ENCODE assay signal across 19 mouse cellular contexts in genomic region chr13:45680651-45681050, GRCm38 (mm10).
DNase-seq lines count a peak whose midpoint lies in the region; ATAC-seq and TF ChIP-seq lines count a peak whose summit lies in the region.
"Had no signal": no experiment of that assay in that cellular context is flagged by ENCODE, and none has a peak within 500 bp of the region (broad histone marks: within the 10 kb centered on the region; RNA-seq: fewer than 3 reads in every experiment).

No protein-coding gene starts in this region.

- no peaks in the 10 kb centered on the region for H3K36me3 ChIP-seq in heart, embryonic 10.5 days
- H3K36me3 ChIP-seq in heart, embryonic 16.5 days (ENCODE audit: control insufficient read depth, insufficient read depth), result no peaks in the 10 kb centered on the region
- H3K36me3 ChIP-seq: embryonic facial prominence, embryonic 13.5 days; lung, embryonic 15.5 days had no signal

- H3K27ac ChIP-seq in heart, embryonic 10.5 days, result no peak overlapping the region
- H3K27ac ChIP-seq in heart, embryonic 16.5 days (ENCODE audit: low read length), result peak overlapping the region; percentile 55
- H3K27ac ChIP-seq: embryonic facial prominence, embryonic 13.5 days; hindbrain, postnatal 0 days; lung, embryonic 15.5 days; stomach, postnatal 0 days had no signal

- H3K4me1 ChIP-seq in heart, embryonic 10.5 days, result peaks cover 33% of the 10 kb centered on the region
- peaks cover 14% of the 10 kb centered on the region for H3K4me1 ChIP-seq in lung, adult 2 months (ENCODE audit: control insufficient read depth, insufficient read depth, low read length)
- H3K4me1 ChIP-seq in heart, embryonic 16.5 days (ENCODE audit: control insufficient read depth, insufficient read depth, low read length), result peaks cover 23% of the 10 kb centered on the region
- H3K4me1 ChIP-seq: embryonic facial prominence, embryonic 13.5 days had no signal

- no peaks in the 10 kb centered on the region for H3K27me3 ChIP-seq in heart, embryonic 10.5 days (ENCODE audit: insufficient read depth, poor library complexity, severe bottlenecking)
- no peaks in the 10 kb centered on the region for H3K27me3 ChIP-seq in heart, embryonic 16.5 days (ENCODE audit: control insufficient read depth, insufficient read depth, low read length)
- H3K27me3 ChIP-seq: embryonic facial prominence, embryonic 13.5 days; lung, embryonic 15.5 days had no signal

- H3K4me3 ChIP-seq in heart, embryonic 10.5 days, result no peak overlapping the region
- no peak overlapping the region for H3K4me3 ChIP-seq in lung, adult 2 months (replicated peaks; ENCODE audit: extremely low read depth, low read depth, low read length)
- H3K4me3 ChIP-seq in heart, embryonic 16.5 days (ENCODE audit: low read length), result no peak overlapping the region
- H3K4me3 ChIP-seq: embryonic facial prominence, embryonic 13.5 days; lung, embryonic 15.5 days had no signal

- TF ChIP-seq POLR2A in lung, adult 2 months (IDR thresholded peaks at IDR 0.05; ENCODE audit: borderline replicate concordance, extremely low read depth, low read depth, low read length), result no peak

- WGBS in heart, embryonic 10.5 days, result 62% methylated on average over 5 of the region's 5 CpGs
- 44% methylated on average over 5 of the region's 5 CpGs for WGBS in lung, adult 2 months
- 49% methylated on average over 5 of the region's 5 CpGs for WGBS in heart, embryonic 16.5 days

- peak; percentile 96 for DNase-seq in heart, adult 11 months
- no peak for DNase-seq in heart, embryonic 10.5 days (ENCODE audit: low spot score)
- peak; percentile 51 for DNase-seq in lung, postnatal 10 days
- no peak for DNase-seq in lung, adult 2 months
- no peak for DNase-seq in spleen, adult 12 weeks (ENCODE audit: low spot score)
- DNase-seq in layer of hippocampus, adult 8-10 months (ENCODE audit: low spot score in 2 of 2), result no peak
- no peak for DNase-seq in testis, postnatal 14 days (ENCODE audit: low spot score)
- DNase-seq: adrenal gland, postnatal 36 days; cerebellum, adult 9-10 months; forebrain, postnatal 0 days; left cerebral cortex, postnatal 4 days; right cerebral cortex, postnatal 14 days; thymus, postnatal 25 days had no signal

- no peak for TF ChIP-seq CTCF in lung, adult 2 months (IDR thresholded peaks at IDR 0.05; ENCODE audit: insufficient read depth, low read length)

- ATAC-seq in heart, embryonic 16.5 days (replicated peaks; ENCODE audit: extremely low read depth, insufficient read depth, low FRiP score), result peak; percentile 52; the same call in 1 of the 2 replicates
- ATAC-seq: forebrain, postnatal 0 days; hindbrain, postnatal 0 days had no signal

- no peak overlapping the region for H3K9ac ChIP-seq in heart, embryonic 16.5 days (ENCODE audit: low read length)
- H3K9ac ChIP-seq: embryonic facial prominence, embryonic 13.5 days; forebrain, postnatal 0 days; lung, embryonic 15.5 days had no signal

- no peaks in the 10 kb centered on the region for H3K9me3 ChIP-seq in heart, embryonic 10.5 days
- H3K9me3 ChIP-seq in heart, embryonic 16.5 days (replicated peaks; ENCODE audit: control insufficient read depth, low read length), result no peaks in the 10 kb centered on the region
- H3K9me3 ChIP-seq: embryonic facial prominence, embryonic 13.5 days; lung, embryonic 15.5 days had no signal

- H3K4me2 ChIP-seq in heart, embryonic 16.5 days (ENCODE audit: low read depth, low read length), result no peak overlapping the region
- H3K4me2 ChIP-seq: embryonic facial prominence, embryonic 13.5 days; lung, embryonic 15.5 days; midbrain, embryonic 11.5 days had no signal

Comparison
In these comparisons a context has a peak if more than half of its experiments do, and no peak if none do; other contexts are left out.
1. DNase-seq: peak in heart, adult 11 months (single experiment) and lung, postnatal 10 days (single experiment); none in heart, embryonic 10.5 days (single experiment), lung, adult 2 months (single experiment), spleen, adult 12 weeks (single experiment), layer of hippocampus, adult 8-10 months (0 of 2) and testis, postnatal 14 days (single experiment).